Mouse (Mus musculus) C2C12 (cell line): ENCODE results near the gene Mcoln2. TPM values are rescaled to one million over a fixed set of nuclear protein-coding genes. Genes with fewer than 3 reads are reported as not detected.

Experiments used
- H3K27me3 ChIP-seq: one replicate; pipeline ENCODE4 v1.6.1; 2011; ENCODE audit not compliant: control insufficient read depth, insufficient read depth, insufficient read length
- H3K36me3 ChIP-seq: one replicate; pipeline ENCODE4 v1.6.1; 2011; ENCODE audit not compliant: control insufficient read depth, insufficient read depth
- H3K4me3 ChIP-seq: one replicate; pipeline ENCODE4 v1.5.1; 2011; ENCODE audit warnings: mild to moderate bottlenecking, control low read depth; ENCODE audit not compliant: poor library complexity, insufficient read depth, severe bottlenecking
- H3K79me2 ChIP-seq: one replicate; pipeline ENCODE4 v1.6.1; 2011; ENCODE audit not compliant: control insufficient read depth, insufficient read depth
- H3K79me3 ChIP-seq: one replicate; pipeline ENCODE4 v1.6.1; 2011; ENCODE audit warnings: low read depth, control low read depth
- H3ac ChIP-seq: one replicate; pipeline ENCODE3; 2011; ENCODE audit warnings: low read depth; ENCODE audit not compliant: control insufficient read depth, insufficient read length
- CEBPB ChIP-seq: IDR thresholded peaks from one replicate; pipeline ENCODE4 v1.6.1; 2011; ENCODE audit warnings: low read depth, mild to moderate bottlenecking, control low read depth, moderate library complexity
- CTCF ChIP-seq: IDR thresholded peaks from one replicate; pipeline ENCODE4 v1.5.1; 2011; ENCODE audit not compliant: control insufficient read depth, insufficient read depth, insufficient read length
- FOSL1 ChIP-seq: IDR thresholded peaks from one replicate; pipeline ENCODE4 v1.8.0; 2011; ENCODE audit warnings: mild to moderate bottlenecking, low read length; ENCODE audit not compliant: poor library complexity, insufficient read depth, severe bottlenecking
- MAX ChIP-seq: IDR thresholded peaks from one replicate; pipeline ENCODE4 v1.6.1; 2011; ENCODE audit warnings: mild to moderate bottlenecking, control low read depth
- MYOD1 ChIP-seq: IDR thresholded peaks from one replicate; pipeline ENCODE4 v1.6.1; 2011; ENCODE audit warnings: low read depth; ENCODE audit not compliant: control insufficient read depth, insufficient read length
- MYOG ChIP-seq: IDR thresholded peaks from one replicate; pipeline ENCODE4 v1.6.1; 2011; ENCODE audit not compliant: control insufficient read depth, insufficient read length; ENCODE audit errors: extremely low read depth
- USF1 ChIP-seq: IDR thresholded peaks from one replicate; pipeline ENCODE4 v1.6.1; 2011; ENCODE audit warnings: low read depth, mild to moderate bottlenecking, control low read depth, moderate library complexity
- long read RNA-seq, 2 experiments: library from polyadenylated mRNA; unstranded; transcript quantifications; one replicate each; pipeline ENCODE4 v2.0.0; 2019 to 2020
- polyA plus RNA-seq: library from polyadenylated mRNA; unstranded; fragments of >200 nt; fragmentation: generic; extraction: Trizol; gene quantifications from one replicate; pipeline ENCODE4 v1.2.1, GENCODE M21; 2012; ENCODE audit warnings: missing spikeins

Mcoln2 gene
- polyA plus RNA-seq: 0.01 TPM
- long read RNA-seq, experiment 1: 0 reads
- long read RNA-seq, experiment 2: 0 reads

- Histone ChIP-seq H3K79me2 (no peaks in the 10 kb centered on the region), H3K79me3 (no peaks in the 10 kb centered on the region), H3K36me3 (no peaks in the 10 kb centered on the region), H3K27me3 (no peaks in the 10 kb centered on the region), H3ac (no peak within 1 kb of the TSS), H3K4me3 (no peak within 1 kb of the TSS)
- TF ChIP-seq FOSL1 (no peak), CTCF (no peak), MYOD1 (no peak), USF1 (no peak), MAX (no peak), MYOG (no peak), CEBPB (no peak)
These were observed at the start of gene Mcoln2 for GRCm38 (mm10) chr3:146149156-146150057. Gene Mcoln2 (plus strand): TSS chr3:146149833.

GRCm38 (mm10) chr3:146099925-146100324, 49.7 kb upstream of the Mcoln2 start:
- no peaks in the 10 kb centered on the region for H3K36me3 ChIP-seq
- H3K79me3 ChIP-seq: no peaks in the 10 kb centered on the region
- no peak overlapping the region for H3ac ChIP-seq
- no peaks in the 10 kb centered on the region for H3K79me2 ChIP-seq
- TF ChIP-seq USF1 (no peak), CTCF (no peak), FOSL1 (no peak), MYOD1 (no peak), MAX (no peak), CEBPB (no peak), MYOG (no peak)
- no peaks in the 10 kb centered on the region for H3K27me3 ChIP-seq
- no peak overlapping the region for H3K4me3 ChIP-seq

GRCm38 (mm10) chr3:146102049-146102448, 47.6 kb upstream of the Mcoln2 start:
- no peaks in the 10 kb centered on the region for H3K36me3 ChIP-seq
- no peaks in the 10 kb centered on the region for H3K79me2 ChIP-seq
- H3ac ChIP-seq: no peak overlapping the region
- H3K27me3 ChIP-seq: no peaks in the 10 kb centered on the region
- no peak overlapping the region for H3K4me3 ChIP-seq
- no peak for TF ChIP-seq CTCF
- TF ChIP-seq CEBPB: no peak
- TF ChIP-seq MYOD1: no peak
- no peak for TF ChIP-seq MAX
- TF ChIP-seq FOSL1: no peak
- no peaks in the 10 kb centered on the region for H3K79me3 ChIP-seq

DNA sequence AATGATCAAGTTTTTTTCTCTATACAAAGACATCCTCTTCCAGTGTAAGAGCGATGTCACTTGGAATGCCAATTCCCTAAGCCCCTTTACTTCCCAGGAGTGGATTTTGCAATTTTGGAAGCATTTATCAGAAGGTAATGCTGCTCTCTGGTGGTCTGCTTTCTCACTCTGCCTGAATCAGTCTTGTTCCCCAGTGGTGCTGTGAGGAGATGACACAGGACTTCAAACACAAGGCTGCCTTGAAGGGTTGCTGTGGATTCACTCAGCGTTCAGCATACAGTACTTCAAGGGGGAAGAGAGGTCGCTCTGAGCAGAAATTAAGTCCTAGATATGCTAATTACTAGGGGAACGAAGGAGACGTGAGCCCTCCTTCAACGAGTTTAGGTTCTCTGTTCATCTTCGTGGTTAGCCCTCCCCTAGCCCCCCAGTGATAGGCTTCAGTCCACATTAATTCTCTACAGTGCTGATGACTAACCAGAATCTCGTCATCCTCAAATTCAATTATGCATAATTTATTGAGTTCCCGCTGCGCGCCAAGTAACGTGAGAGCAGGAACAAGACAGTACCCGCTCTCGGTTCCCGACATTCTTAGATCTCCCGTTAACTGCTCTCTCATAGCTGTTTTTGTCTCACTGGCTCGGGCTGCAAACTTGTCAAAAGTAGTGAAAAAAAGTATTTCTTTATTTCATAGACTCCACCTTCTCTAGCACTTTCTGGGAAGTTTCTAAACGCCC, 42.4 kb upstream of the Mcoln2 start:
- no peak overlapping the region for H3K4me3 ChIP-seq
- no peaks in the 10 kb centered on the region for H3K27me3 ChIP-seq
- H3K79me2 ChIP-seq: no peaks in the 10 kb centered on the region
- peak overlapping the region; percentile 30 for H3ac ChIP-seq
- H3K79me3 ChIP-seq: no peaks in the 10 kb centered on the region
- no peaks in the 10 kb centered on the region for H3K36me3 ChIP-seq
- TF ChIP-seq FOSL1 (no peak), USF1 (no peak), MYOD1 (no peak), MAX (no peak), MYOG (no peak), CEBPB (no peak), CTCF (no peak)

GRCm38 (mm10) chr3:146107921-146108571, 41.6 kb upstream of the Mcoln2 start, which contains the start of gene Wdr63:
Gene Wdr63 (minus strand): TSS chr3:146108130.
- TF ChIP-seq CEBPB (no peak), FOSL1 (no peak), USF1 (no peak), CTCF (no peak), MYOD1 (no peak), MAX (no peak)
- H3K36me3 ChIP-seq: no peaks in the 10 kb centered on the region
- peak within 1 kb of the TSS; percentile 30 for H3ac ChIP-seq
- no peaks in the 10 kb centered on the region for H3K79me3 ChIP-seq
- H3K4me3 ChIP-seq: no peak within 1 kb of the TSS
- no peaks in the 10 kb centered on the region for H3K79me2 ChIP-seq
- no peaks in the 10 kb centered on the region for H3K27me3 ChIP-seq
